Mouse (Mus musculus) liver, adult (tissue): ENCODE measurements around the gene Vmn2r112.
"Not testable (repeated sequence)": the region's sequence is repeated elsewhere in the genome, so short reads cannot be mapped to it uniquely, and the experiment has no call there.

Source experiments
- GATA4 ChIP-seq: IDR thresholded peaks from 2 replicates; pipeline ENCODE4 v1.6.1; 2014; ENCODE audit warnings: mild to moderate bottlenecking, low read length; ENCODE audit not compliant: insufficient replicate concordance

Gene Vmn2r112

GRCm38 (mm10) chr17:22600651-22601050 lies at the start of gene Vmn2r112:
Vmn2r112 (plus strand) TSS chr17:22600951.
- TF ChIP-seq GATA4 = not testable (repeated sequence)

GRCm38 (mm10) chr17:22573382-22573781 lies 27.4 kb upstream of the Vmn2r112 start, which contains the start of gene Vmn2r111:
Vmn2r111 (minus strand) TSS chr17:22573482.
- TF ChIP-seq GATA4 = not testable (repeated sequence)

- no peak for TF ChIP-seq GATA4
These were observed 29.9 kb downstream of the Vmn2r112 start for GRCm38 (mm10) chr17:22630646-22631045.
